Comparison of ENCODE assay signal across 27 mouse cellular contexts in genomic region chr8:45677854-45678241, GRCm38 (mm10).
DNase-seq lines count a peak whose midpoint lies in the region; ATAC-seq and TF ChIP-seq lines count a peak whose summit lies in the region.
"Had no signal": no experiment of that assay in that cellular context is flagged by ENCODE, and none has a peak within 500 bp of the region (broad histone marks: within the 10 kb centered on the region; RNA-seq: fewer than 3 reads in every experiment).

No protein-coding gene starts in this region.

- H3K4me3 ChIP-seq in forebrain, embryonic 14.5 days (ENCODE audit: low read depth, low read length), result no peak overlapping the region
- no peak overlapping the region for H3K4me3 ChIP-seq in forebrain, postnatal 0 days (ENCODE audit: low read depth, low read length)
- H3K4me3 ChIP-seq in neural tube, embryonic 13.5 days, result no peak overlapping the region
- no peak overlapping the region for H3K4me3 ChIP-seq in neural tube, embryonic 15.5 days (replicated peaks)
- H3K4me3 ChIP-seq in forebrain, embryonic 15.5 days, result no peak overlapping the region
- no peak overlapping the region for H3K4me3 ChIP-seq in midbrain, embryonic 15.5 days
- H3K4me3 ChIP-seq: embryonic facial prominence, embryonic 12.5 days; embryonic facial prominence, embryonic 15.5 days; gastrocnemius, adult 2 months; heart, embryonic 13.5 days had no signal

- H3K36me3 ChIP-seq in forebrain, embryonic 14.5 days (ENCODE audit: control insufficient read depth, insufficient read depth, low read length), result no peaks in the 10 kb centered on the region
- H3K36me3 ChIP-seq in forebrain, postnatal 0 days (ENCODE audit: insufficient read depth), result no peaks in the 10 kb centered on the region
- no peaks in the 10 kb centered on the region for H3K36me3 ChIP-seq in neural tube, embryonic 13.5 days
- no peaks in the 10 kb centered on the region for H3K36me3 ChIP-seq in neural tube, embryonic 15.5 days
- H3K36me3 ChIP-seq in forebrain, embryonic 15.5 days, result no peaks in the 10 kb centered on the region
- H3K36me3 ChIP-seq in midbrain, embryonic 15.5 days (replicated peaks), result no peaks in the 10 kb centered on the region
- H3K36me3 ChIP-seq: embryonic facial prominence, embryonic 12.5 days; embryonic facial prominence, embryonic 15.5 days had no signal

- no peaks in the 10 kb centered on the region for H3K9me3 ChIP-seq in forebrain, embryonic 14.5 days (replicated peaks; ENCODE audit: control insufficient read depth, low read length)
- no peaks in the 10 kb centered on the region for H3K9me3 ChIP-seq in forebrain, postnatal 0 days (ENCODE audit: low read length)
- no peaks in the 10 kb centered on the region for H3K9me3 ChIP-seq in neural tube, embryonic 13.5 days
- no peaks in the 10 kb centered on the region for H3K9me3 ChIP-seq in neural tube, embryonic 15.5 days (replicated peaks)
- H3K9me3 ChIP-seq in forebrain, embryonic 15.5 days, result no peaks in the 10 kb centered on the region
- H3K9me3 ChIP-seq in midbrain, embryonic 15.5 days, result no peaks in the 10 kb centered on the region
- H3K9me3 ChIP-seq: embryonic facial prominence, embryonic 12.5 days; embryonic facial prominence, embryonic 15.5 days; heart, embryonic 13.5 days had no signal

- peak; percentile 87 for DNase-seq in forebrain, embryonic 14.5 days (ENCODE audit: low spot score)
- no peak for DNase-seq in forebrain, postnatal 0 days
- DNase-seq in layer of hippocampus, postnatal 14 days (ENCODE audit: low spot score in 2 of 2), result no peak
- DNase-seq: adrenal gland, adult 8-10 months; adrenal gland, postnatal 25 days; cerebellum, adult 18-20 months; cerebellum, adult 9-11 months; cerebellum, postnatal 25 days; gastrocnemius, adult 2 months; gastrocnemius, postnatal 14 days; heart, adult 18-20 months; heart, postnatal 14 days; kidney, adult 18-20 months; kidney, adult 9 months had no signal

- H3K4me1 ChIP-seq in forebrain, embryonic 14.5 days (ENCODE audit: control insufficient read depth, insufficient read depth, low read length), result peaks cover 24% of the 10 kb centered on the region
- H3K4me1 ChIP-seq in forebrain, postnatal 0 days (ENCODE audit: insufficient read depth), result no peaks in the 10 kb centered on the region
- peaks cover 43% of the 10 kb centered on the region for H3K4me1 ChIP-seq in neural tube, embryonic 13.5 days (replicated peaks)
- peaks cover 14% of the 10 kb centered on the region for H3K4me1 ChIP-seq in neural tube, embryonic 15.5 days
- peaks cover 34% of the 10 kb centered on the region for H3K4me1 ChIP-seq in forebrain, embryonic 15.5 days
- peaks cover 17% of the 10 kb centered on the region for H3K4me1 ChIP-seq in midbrain, embryonic 15.5 days
- H3K4me1 ChIP-seq: embryonic facial prominence, embryonic 12.5 days; embryonic facial prominence, embryonic 15.5 days had no signal

- H3K9ac ChIP-seq in forebrain, embryonic 14.5 days (ENCODE audit: low read length), result no peak overlapping the region
- H3K9ac ChIP-seq in forebrain, postnatal 0 days, result no peak overlapping the region
- H3K9ac ChIP-seq in neural tube, embryonic 13.5 days, result no peak overlapping the region
- H3K9ac ChIP-seq in neural tube, embryonic 15.5 days (replicated peaks), result no peak overlapping the region
- H3K9ac ChIP-seq in forebrain, embryonic 15.5 days (replicated peaks), result no peak overlapping the region
- no peak overlapping the region for H3K9ac ChIP-seq in midbrain, embryonic 15.5 days
- H3K9ac ChIP-seq: embryonic facial prominence, embryonic 12.5 days; embryonic facial prominence, embryonic 15.5 days; heart, embryonic 13.5 days; hindbrain, embryonic 14.5 days had no signal

- H3K4me2 ChIP-seq in forebrain, embryonic 14.5 days (ENCODE audit: low read length), result no peak overlapping the region
- H3K4me2 ChIP-seq in forebrain, postnatal 0 days (ENCODE audit: low read depth), result no peak overlapping the region
- no peak overlapping the region for H3K4me2 ChIP-seq in neural tube, embryonic 13.5 days
- H3K4me2 ChIP-seq in neural tube, embryonic 15.5 days, result no peak overlapping the region
- H3K4me2 ChIP-seq in forebrain, embryonic 15.5 days (replicated peaks), result no peak overlapping the region
- no peak overlapping the region for H3K4me2 ChIP-seq in midbrain, embryonic 15.5 days
- H3K4me2 ChIP-seq: embryonic facial prominence, embryonic 12.5 days; embryonic facial prominence, embryonic 15.5 days; heart, embryonic 13.5 days; hindbrain, embryonic 14.5 days had no signal

- TF ChIP-seq CTCF in forebrain, postnatal 0 days (IDR thresholded peaks at IDR 0.05; ENCODE audit: low read depth), result no peak

- WGBS in forebrain, embryonic 14.5 days, result 20% methylated on average over 3 of the region's 3 CpGs
- 25% methylated on average over 3 of the region's 3 CpGs for WGBS in forebrain, postnatal 0 days
- 44% methylated on average over 3 of the region's 3 CpGs for WGBS in neural tube, embryonic 13.5 days
- WGBS in neural tube, embryonic 15.5 days, result 34% methylated on average over 3 of the region's 3 CpGs
- WGBS in forebrain, embryonic 15.5 days, result 19% methylated on average over 3 of the region's 3 CpGs
- 55% methylated on average over 3 of the region's 3 CpGs for WGBS in midbrain, embryonic 15.5 days

- H3K27me3 ChIP-seq in forebrain, embryonic 14.5 days (replicated peaks; ENCODE audit: control insufficient read depth, insufficient read depth, low read length), result no peaks in the 10 kb centered on the region
- no peaks in the 10 kb centered on the region for H3K27me3 ChIP-seq in forebrain, postnatal 0 days (ENCODE audit: insufficient read depth, low read length)
- H3K27me3 ChIP-seq in neural tube, embryonic 13.5 days, result no peaks in the 10 kb centered on the region
- H3K27me3 ChIP-seq in neural tube, embryonic 15.5 days (replicated peaks), result no peaks in the 10 kb centered on the region
- H3K27me3 ChIP-seq in forebrain, embryonic 15.5 days, result no peaks in the 10 kb centered on the region
- H3K27me3 ChIP-seq in midbrain, embryonic 15.5 days (replicated peaks), result no peaks in the 10 kb centered on the region
- H3K27me3 ChIP-seq: embryonic facial prominence, embryonic 12.5 days; embryonic facial prominence, embryonic 15.5 days; heart, embryonic 13.5 days had no signal

- ATAC-seq in forebrain, embryonic 14.5 days, result peak; percentile 79
- ATAC-seq in forebrain, postnatal 0 days, result no peak
- ATAC-seq in neural tube, embryonic 13.5 days (ENCODE audit: low read depth), result no peak
- no peak for ATAC-seq in neural tube, embryonic 15.5 days (ENCODE audit: low FRiP score)
- peak; percentile 68 for ATAC-seq in forebrain, embryonic 15.5 days (replicated peaks)
- no peak for ATAC-seq in midbrain, embryonic 15.5 days (replicated peaks)
- ATAC-seq: activated CD4-positive, CD25-positive, alpha-beta regulatory T cell, adult 4 months; CD4-positive, CD25-positive, alpha-beta regulatory T cell, adult 4 months; hindbrain, postnatal 0 days; inflammation-experienced regulatory T-cells, adult 6 months; intestine, embryonic 16.5 days had no signal

- H3K27ac ChIP-seq in forebrain, embryonic 14.5 days (ENCODE audit: low read depth, low read length), result no peak overlapping the region
- H3K27ac ChIP-seq in forebrain, postnatal 0 days (ENCODE audit: low read depth, low read length), result no peak overlapping the region
- peak overlapping the region; percentile 46; the same call in 1 of the 2 replicates for H3K27ac ChIP-seq in neural tube, embryonic 13.5 days (replicated peaks)
- H3K27ac ChIP-seq in neural tube, embryonic 15.5 days (replicated peaks), result no peak overlapping the region
- H3K27ac ChIP-seq in forebrain, embryonic 15.5 days (replicated peaks), result peak overlapping the region; percentile 60
- no peak overlapping the region for H3K27ac ChIP-seq in midbrain, embryonic 15.5 days
- H3K27ac ChIP-seq: embryonic facial prominence, embryonic 12.5 days; embryonic facial prominence, embryonic 15.5 days; gastrocnemius, adult 2 months; heart, embryonic 13.5 days; hindbrain, embryonic 14.5 days; hindbrain, postnatal 0 days had no signal

Comparison
In these comparisons a context has a peak if more than half of its experiments do, and no peak if none do; other contexts are left out.
1. ATAC-seq: peak in forebrain, embryonic 14.5 days (single experiment) and forebrain, embryonic 15.5 days (single experiment); none in forebrain, postnatal 0 days (single experiment), neural tube, embryonic 13.5 days (single experiment), neural tube, embryonic 15.5 days (single experiment) and midbrain, embryonic 15.5 days (single experiment).
2. H3K27ac ChIP-seq: peak in neural tube, embryonic 13.5 days (single experiment) and forebrain, embryonic 15.5 days (single experiment); none in forebrain, embryonic 14.5 days (single experiment), forebrain, postnatal 0 days (single experiment), neural tube, embryonic 15.5 days (single experiment) and midbrain, embryonic 15.5 days (single experiment).